Mouse (Mus musculus) forebrain, embryonic 14.5 days (tissue): ENCODE measurements around the gene Gsdmc4. TPM values are rescaled to one million over a fixed set of nuclear protein-coding genes. Genes with fewer than 3 reads are reported as not detected.
"Not testable (repeated sequence)": the region's sequence is repeated elsewhere in the genome, so short reads cannot be mapped to it uniquely, and the experiment has no call there.

Source experiments
- ATAC-seq: fragments of 200-750 bp; cut with Nextera tagmentation; 2 replicates; pipeline ENCODE4 v1.8.0; 2017; ENCODE audit warnings: mild to moderate bottlenecking, moderate library complexity
- DNase-seq: peaks from one replicate; pipeline ENCODE4 v3.0.0-alpha.2; 2015; ENCODE audit warnings: low spot score
- H3K27ac ChIP-seq: fragments of 300-500 bp; sonication (generic); 2 replicates; pipeline ENCODE4 v1.5.1; 2014; ENCODE audit warnings: low read depth, mild to moderate bottlenecking, control low read depth, low read length, moderate library complexity
- H3K27me3 ChIP-seq: fragments of 300-500 bp; sonication (generic); replicated peaks from 2 replicates; pipeline ENCODE4 v1.6.1; 2014; ENCODE audit warnings: low read length, control low read depth, mixed read lengths; ENCODE audit not compliant: control insufficient read depth, insufficient read depth
- H3K36me3 ChIP-seq: fragments of 300-500 bp; sonication (generic); 2 replicates; pipeline ENCODE4 v1.6.1; 2014; ENCODE audit warnings: low read length, control low read depth; ENCODE audit not compliant: control insufficient read depth, insufficient read depth
- H3K4me1 ChIP-seq: fragments of 300-500 bp; sonication (generic); 2 replicates; pipeline ENCODE4 v1.6.1; 2014; ENCODE audit warnings: antibody characterized with exemption, low read length, control low read depth; ENCODE audit not compliant: control insufficient read depth, insufficient read depth
- H3K4me2 ChIP-seq: fragments of 300-500 bp; sonication (generic); 2 replicates; pipeline ENCODE4 v1.6.1; 2014; ENCODE audit warnings: mild to moderate bottlenecking, control low read depth, low read length
- H3K4me3 ChIP-seq: fragments of 300-500 bp; sonication (generic); 2 replicates; pipeline ENCODE4 v1.5.1; 2014; ENCODE audit warnings: low read depth, low read length, control low read depth
- H3K9ac ChIP-seq: fragments of 300-500 bp; sonication (generic); 2 replicates; pipeline ENCODE4 v1.6.1; 2014; ENCODE audit warnings: mild to moderate bottlenecking, low read length, control low read depth, moderate library complexity
- H3K9me3 ChIP-seq: fragments of 300-500 bp; sonication (generic); replicated peaks from 2 replicates; pipeline ENCODE4 v1.6.1; 2016; ENCODE audit warnings: low read length, control low read depth, mixed read lengths; ENCODE audit not compliant: control insufficient read depth
- WGBS: fragments of 180-500 bp; shearing (Covaris S2); extraction: QIAGEN DNeasy Blood & Tissue Kit; methylation state at CpG from one replicate; pipeline ENCODE4 v1.1.7; 2014; 5-methylcytosine and 5-hydroxymethylcytosine counted together
- polyA plus RNA-seq: library from polyadenylated mRNA; unstranded; fragments of >200 nt; fragmentation: Nextera tagmentation; extraction: Ambion mirVana; gene quantifications from 2 replicates; pipeline ENCODE4 v1.2.1, GENCODE M21; 2014

Gene Gsdmc4
- polyA plus RNA-seq, 1 experiment from 2014 or later: not detected

DNA sequence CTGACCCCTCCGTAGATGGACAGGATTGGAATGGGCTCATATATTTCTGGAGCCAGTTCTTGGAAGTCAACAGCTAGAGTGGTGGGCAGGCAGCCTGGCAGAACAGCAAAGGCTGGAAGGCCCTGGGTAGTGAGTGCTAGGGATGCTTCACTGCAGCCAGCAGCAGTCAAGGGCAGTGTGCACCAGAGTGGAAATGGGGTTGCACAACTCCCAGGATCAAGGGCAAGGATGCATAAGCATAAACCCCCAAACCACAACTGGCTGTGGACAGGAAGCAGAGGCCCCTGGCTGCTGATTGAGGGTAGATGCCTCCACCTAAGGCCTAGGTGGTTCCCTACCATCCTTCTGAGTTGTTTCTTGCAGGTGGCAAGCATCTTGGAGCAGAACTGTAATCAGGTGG is 12.4 kb upstream of the Gsdmc4 start:
- WGBS: 100% methylated on average over 1 of the region's 1 CpGs
- ATAC-seq: no peak
- DNase-seq: no peak

DNA sequence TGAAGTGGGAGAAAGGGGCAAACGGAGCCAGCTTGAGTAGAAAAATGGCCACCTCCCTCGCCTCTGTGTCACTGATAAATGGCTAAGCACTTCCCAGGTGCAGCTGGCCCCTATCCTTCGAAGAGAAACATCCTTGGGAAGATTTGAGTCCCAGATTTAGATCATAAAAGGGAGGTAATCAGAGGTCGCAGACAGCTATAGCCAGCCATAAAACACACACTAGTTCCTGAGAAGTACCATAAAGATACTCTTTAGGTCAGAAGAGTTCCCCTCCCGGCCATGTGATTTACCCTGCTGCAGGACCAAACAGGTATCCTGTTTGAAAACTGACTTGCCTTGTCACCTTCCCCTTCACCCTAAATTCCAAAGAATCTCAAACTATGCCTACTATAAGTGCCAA is 9.5 kb upstream of the Gsdmc4 start:
- not testable (repeated sequence) for H3K4me2 ChIP-seq, H3K36me3 ChIP-seq, H3K27me3 ChIP-seq, H3K27ac ChIP-seq, DNase-seq, H3K9me3 ChIP-seq, H3K9ac ChIP-seq, ATAC-seq, H3K4me1 ChIP-seq, H3K4me3 ChIP-seq
- WGBS: 57% methylated on average over 2 of the region's 5 CpGs

More for the DNA sequence above, 12.4 kb upstream of the Gsdmc4 start:
- Histone ChIP-seq H3K27ac (no peak overlapping the region), H3K9ac (no peak overlapping the region), H3K4me3 (no peak overlapping the region), H3K4me2 (no peak overlapping the region), H3K36me3 (peaks cover 5% of the 10 kb centered on the region), H3K4me1 (no peaks in the 10 kb centered on the region), H3K27me3 (no peaks in the 10 kb centered on the region), H3K9me3 (no peaks in the 10 kb centered on the region)

DNA sequence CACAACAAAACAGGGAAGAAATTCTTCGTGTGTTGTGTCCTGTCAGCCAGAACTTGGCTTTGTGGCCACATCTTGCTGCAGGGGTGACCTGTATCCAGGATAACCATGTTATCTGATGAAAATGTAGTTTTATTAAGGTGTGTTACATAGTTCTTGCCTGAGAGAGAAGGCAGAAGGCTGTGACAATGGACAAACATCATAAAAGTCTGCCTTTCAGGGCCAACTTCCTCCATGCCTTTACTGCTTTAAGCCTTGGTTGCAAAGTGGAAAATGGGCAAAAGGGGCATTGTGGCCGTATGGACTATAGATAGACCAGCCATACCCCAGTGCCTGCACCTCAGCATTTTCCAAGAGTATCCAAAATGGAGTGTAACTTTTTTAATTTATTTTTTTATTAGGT is 7.6 kb upstream of the Gsdmc4 start:
- 66% methylated on average over 1 of the region's 2 CpGs for WGBS
- H3K9ac ChIP-seq, H3K27me3 ChIP-seq, H3K4me3 ChIP-seq, H3K9me3 ChIP-seq, DNase-seq, H3K36me3 ChIP-seq, ATAC-seq, H3K4me1 ChIP-seq, H3K4me2 ChIP-seq, H3K27ac ChIP-seq: not testable (repeated sequence)

DNA sequence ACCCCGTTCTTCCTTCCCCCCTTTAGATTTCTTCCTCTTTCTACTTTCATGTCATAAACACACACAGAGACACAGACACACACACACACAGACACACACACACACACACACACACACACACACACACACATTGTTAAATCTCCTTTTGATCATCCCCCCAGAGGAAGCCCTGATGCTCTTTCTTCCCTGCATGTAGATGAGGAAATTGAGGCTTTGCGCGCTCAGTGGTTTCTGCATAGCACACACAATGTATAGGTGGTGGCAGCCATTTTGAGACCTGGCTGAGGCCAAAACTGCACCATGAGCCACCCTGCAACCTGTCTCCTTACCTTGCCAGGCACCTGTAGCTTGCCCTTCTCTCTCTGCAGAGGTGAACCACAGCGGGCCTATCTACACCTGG is 4.5 kb upstream of the Gsdmc4 start:
- H3K9ac ChIP-seq, H3K4me2 ChIP-seq, H3K9me3 ChIP-seq, H3K4me3 ChIP-seq, H3K27ac ChIP-seq, H3K4me1 ChIP-seq, ATAC-seq, DNase-seq, H3K36me3 ChIP-seq, H3K27me3 ChIP-seq: not testable (repeated sequence)
- WGBS: 87% methylated on average over 4 of the region's 4 CpGs

DNA sequence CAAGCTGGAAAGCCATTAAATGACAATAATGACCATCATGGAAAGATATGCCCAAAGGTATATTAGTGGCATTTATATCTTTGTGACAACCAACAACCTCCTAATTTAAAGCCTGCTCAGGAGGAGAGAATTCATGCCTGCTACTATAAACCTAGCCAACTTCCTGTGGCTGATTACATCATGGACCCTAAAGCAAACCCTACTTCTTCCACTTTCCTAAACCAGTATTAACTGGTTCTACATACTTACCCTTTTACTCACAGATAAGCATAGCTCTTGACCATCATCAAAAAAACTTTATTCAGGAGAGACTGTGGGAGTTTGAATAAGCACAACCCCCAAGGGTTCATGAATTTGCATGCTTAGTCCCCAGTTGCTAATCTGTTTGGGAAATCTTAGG is 2.2 kb downstream of the Gsdmc4 start:
- not testable (repeated sequence) for H3K27ac ChIP-seq, H3K36me3 ChIP-seq, H3K4me1 ChIP-seq, H3K9me3 ChIP-seq, DNase-seq, ATAC-seq, H3K27me3 ChIP-seq, H3K4me3 ChIP-seq, H3K9ac ChIP-seq, H3K4me2 ChIP-seq

DNA sequence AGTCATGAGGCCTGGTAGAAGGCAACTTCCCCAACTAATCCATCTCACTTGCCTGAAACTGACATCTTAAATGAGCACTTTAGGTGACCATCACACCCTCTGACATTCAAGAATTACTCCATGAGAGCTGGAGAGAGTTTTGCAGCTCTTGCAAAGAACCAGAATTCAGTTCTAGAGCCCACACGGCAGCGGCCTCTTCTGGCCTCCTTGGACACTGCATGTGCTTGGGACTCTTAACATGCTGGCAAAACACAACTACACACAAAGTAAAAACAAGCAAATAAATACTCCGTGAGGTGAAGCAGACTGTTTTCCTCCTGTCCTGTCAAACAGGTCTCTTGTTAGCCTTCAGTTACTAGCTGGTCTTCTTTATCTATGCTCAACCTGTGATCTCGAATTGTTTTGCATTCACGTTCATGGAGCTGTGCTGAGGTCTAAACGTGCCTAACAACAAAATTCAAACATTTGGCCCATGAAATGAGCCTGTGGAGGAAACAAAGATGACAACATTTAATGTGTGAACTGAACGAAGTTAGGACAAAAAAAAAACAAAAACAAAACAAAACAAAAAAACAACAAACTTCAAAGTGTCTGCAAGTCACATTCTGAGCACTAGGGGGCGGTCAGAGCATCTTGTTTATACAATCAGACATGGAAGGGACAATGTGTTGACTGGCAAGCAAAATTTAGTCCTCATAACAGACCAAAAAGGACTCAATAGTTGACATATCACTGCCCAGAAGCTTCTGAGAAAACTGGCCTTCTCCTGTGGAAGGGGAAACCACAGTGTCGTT is 16.3 kb downstream of the Gsdmc4 start:
- not testable (repeated sequence) for H3K27me3 ChIP-seq, H3K27ac ChIP-seq, H3K9me3 ChIP-seq, H3K4me3 ChIP-seq, H3K4me1 ChIP-seq, H3K36me3 ChIP-seq, H3K4me2 ChIP-seq, ATAC-seq, H3K9ac ChIP-seq
- 43% methylated on average over 9 of the region's 9 CpGs for WGBS
- peak; percentile 40 for DNase-seq

DNA sequence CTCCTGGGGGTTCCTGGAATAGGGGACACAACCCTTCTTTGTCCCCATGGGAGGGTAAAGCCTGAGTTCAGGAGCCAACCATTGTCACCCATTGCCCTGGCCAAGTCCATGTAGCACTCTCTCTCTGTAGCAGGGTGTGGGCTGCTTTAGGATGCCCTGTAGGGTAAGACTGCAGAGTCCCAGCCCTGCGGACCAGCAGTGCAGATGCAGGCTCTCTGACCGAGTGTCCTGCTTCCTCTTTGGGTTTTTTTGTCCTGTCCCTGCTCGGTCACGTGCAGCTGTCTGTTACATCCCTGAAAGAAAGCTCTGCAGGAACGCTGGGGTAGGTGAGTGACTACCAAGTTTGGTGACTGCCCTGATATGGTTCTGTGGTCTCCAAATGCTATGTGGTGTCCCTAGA is 23.7 kb downstream of the Gsdmc4 start:
- H3K9ac ChIP-seq, H3K36me3 ChIP-seq, H3K4me1 ChIP-seq, H3K27ac ChIP-seq, ATAC-seq, DNase-seq, H3K4me3 ChIP-seq, H3K4me2 ChIP-seq, H3K27me3 ChIP-seq, H3K9me3 ChIP-seq: not testable (repeated sequence)
- WGBS: 77% methylated on average over 3 of the region's 5 CpGs

DNA sequence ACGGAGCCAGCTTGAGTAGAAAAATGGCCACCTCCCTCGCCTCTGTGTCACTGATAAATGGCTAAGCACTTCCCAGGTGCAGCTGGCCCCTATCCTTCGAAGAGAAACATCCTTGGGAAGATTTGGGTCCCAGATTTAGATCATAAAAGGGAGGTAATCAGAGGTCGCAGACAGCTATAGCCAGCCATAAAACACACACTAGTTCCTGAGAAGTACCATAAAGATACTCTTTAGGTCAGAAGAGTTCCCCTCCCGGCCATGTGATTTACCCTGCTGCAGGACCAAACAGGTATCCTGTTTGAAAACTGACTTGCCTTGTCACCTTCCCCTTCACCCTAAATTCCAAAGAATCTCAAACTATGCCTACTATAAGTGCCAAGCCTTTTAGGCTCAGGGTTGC is 24.1 kb downstream of the Gsdmc4 start:
- no CpG with 5 or more reads among the region's 5 CpGs for WGBS
- H3K9ac ChIP-seq, H3K9me3 ChIP-seq, H3K4me1 ChIP-seq, ATAC-seq, DNase-seq, H3K27ac ChIP-seq, H3K4me3 ChIP-seq, H3K27me3 ChIP-seq, H3K4me2 ChIP-seq, H3K36me3 ChIP-seq: not testable (repeated sequence)

DNA sequence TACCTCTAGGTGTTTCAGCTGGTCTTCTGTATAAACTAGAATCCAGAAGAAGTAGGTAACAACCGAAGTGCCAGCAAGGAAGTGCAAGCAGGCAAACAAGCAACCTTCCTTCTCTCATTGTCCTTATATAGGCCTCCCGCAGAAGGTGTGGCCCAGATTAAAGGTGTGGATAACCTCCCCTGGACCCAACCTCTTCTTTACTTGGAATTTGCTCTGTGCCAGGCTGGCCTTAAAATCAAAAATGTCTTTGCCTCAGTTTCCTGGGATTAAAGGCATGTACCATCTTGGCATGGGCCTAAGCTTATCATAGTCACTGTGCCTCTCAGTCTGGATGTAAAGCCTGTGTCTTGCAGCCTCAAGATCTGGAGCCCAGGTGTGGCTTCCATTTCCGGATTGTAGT is 33.6 kb downstream of the Gsdmc4 start, which contains the start of gene Gsdmc3:
Gsdmc3 (minus strand) TSS at position 101 of the 400 bp plus-strand sequence.
- not testable (repeated sequence) for H3K4me3 ChIP-seq, H3K4me2 ChIP-seq, H3K27ac ChIP-seq, H3K36me3 ChIP-seq, H3K9ac ChIP-seq, H3K27me3 ChIP-seq, DNase-seq, H3K4me1 ChIP-seq, H3K9me3 ChIP-seq, ATAC-seq
- 82% methylated on average over 1 of the region's 3 CpGs for WGBS
